Mouse (Mus musculus) liver, embryonic 15.5 days (tissue): ENCODE measurements at regions not wholly inside any gene's neighbourhood (a gene's known extent, or its start where the extent isn't known, plus 50 kb on each side); places are given as distances from the start of the nearest gene placed in this dataset.

Experiments used
- ATAC-seq: fragments of 200-750 bp; cut with Nextera tagmentation; 2 replicates; pipeline ENCODE4 v1.8.0; 2017; ENCODE audit warnings: moderate number of reproducible peaks, mild to moderate bottlenecking, moderate library complexity; ENCODE audit not compliant: insufficient read depth
- H3K27ac ChIP-seq: fragments of 300-500 bp; sonication (generic); replicated peaks from 2 replicates; pipeline ENCODE4 v1.5.1; 2015; ENCODE audit warnings: mild to moderate bottlenecking, inconsistent platforms
- H3K27me3 ChIP-seq: fragments of 300-500 bp; sonication (generic); 2 replicates; pipeline ENCODE4 v1.6.1; 2015; ENCODE audit warnings: mild to moderate bottlenecking, inconsistent platforms
- H3K36me3 ChIP-seq: fragments of 300-500 bp; sonication (generic); replicated peaks from 2 replicates; pipeline ENCODE4 v1.6.1; 2015; ENCODE audit warnings: moderate library complexity, mild to moderate bottlenecking, inconsistent platforms
- H3K4me1 ChIP-seq: fragments of 300-500 bp; sonication (generic); replicated peaks from 2 replicates; pipeline ENCODE4 v1.6.1; 2015; ENCODE audit warnings: inconsistent platforms
- H3K4me2 ChIP-seq: fragments of 300-500 bp; sonication (generic); 2 replicates; pipeline ENCODE4 v1.6.1; 2015; ENCODE audit warnings: moderate library complexity, mild to moderate bottlenecking, inconsistent platforms
- H3K4me3 ChIP-seq: fragments of 300-500 bp; sonication (generic); replicated peaks from 2 replicates; pipeline ENCODE4 v1.5.1; 2015; ENCODE audit warnings: mild to moderate bottlenecking, inconsistent platforms
- H3K9ac ChIP-seq: fragments of 300-500 bp; sonication (generic); 2 replicates; pipeline ENCODE4 v1.6.1; 2015; ENCODE audit warnings: moderate library complexity, mild to moderate bottlenecking, inconsistent platforms
- H3K9me3 ChIP-seq: fragments of 300-500 bp; sonication (generic); replicated peaks from 2 replicates; pipeline ENCODE4 v1.6.1; 2016; ENCODE audit warnings: inconsistent platforms
- WGBS: fragments of 180-500 bp; shearing (Covaris S2); methylation state at CpG from one replicate; pipeline ENCODE4 v1.1.7; 2015; ENCODE audit warnings: mixed read lengths; ENCODE audit not compliant: insufficient replicate concordance; 5-methylcytosine and 5-hydroxymethylcytosine counted together

DNA sequence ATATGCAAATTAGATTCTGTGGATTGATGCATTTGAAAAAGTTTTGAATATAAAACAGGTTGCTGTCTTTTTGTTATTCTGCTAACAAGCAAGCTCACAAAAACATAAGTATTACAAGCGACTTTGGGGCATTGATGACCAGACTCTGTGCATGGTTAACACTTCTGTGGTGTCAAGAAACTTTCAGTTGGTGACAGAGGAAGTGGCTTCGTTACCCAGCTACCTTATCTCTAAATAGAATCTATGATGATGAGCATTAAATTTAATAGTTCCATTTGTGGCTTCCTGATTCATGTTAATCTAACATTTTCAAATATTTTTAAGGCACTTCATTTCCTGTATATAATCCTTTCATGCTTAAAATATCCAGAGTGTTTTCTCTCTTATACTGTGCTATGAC, 100.8 kb downstream of the Tm2d1 start:
- Histone ChIP-seq H3K9ac (no peak overlapping the region), H3K36me3 (no peaks in the 10 kb centered on the region), H3K27ac (no peak overlapping the region), H3K27me3 (no peaks in the 10 kb centered on the region), H3K9me3 (no peaks in the 10 kb centered on the region), H3K4me3 (no peak overlapping the region), H3K4me2 (no peak overlapping the region), H3K4me1 (no peaks in the 10 kb centered on the region)
- ATAC-seq, result no peak
- WGBS, result 17% methylated on average over 2 of the region's 2 CpGs

- no peak for ATAC-seq
- H3K9ac ChIP-seq, result no peak overlapping the region
- no peaks in the 10 kb centered on the region for H3K9me3 ChIP-seq
- no peak overlapping the region for H3K27ac ChIP-seq
- no peak overlapping the region for H3K4me2 ChIP-seq
- no peak overlapping the region for H3K4me3 ChIP-seq
- WGBS, result 63% methylated on average over 7 of the region's 7 CpGs
- no peaks in the 10 kb centered on the region for H3K4me1 ChIP-seq
- no peaks in the 10 kb centered on the region for H3K27me3 ChIP-seq
- H3K36me3 ChIP-seq, result no peaks in the 10 kb centered on the region
Observed at GRCm38 (mm10) chr4:98258336-98258735, 124.8 kb downstream of the Tm2d1 start.

GRCm38 (mm10) chr4:98257711-98258110, 125.4 kb downstream of the Tm2d1 start:
- Histone ChIP-seq H3K36me3 (no peaks in the 10 kb centered on the region), H3K27me3 (no peaks in the 10 kb centered on the region), H3K9me3 (no peaks in the 10 kb centered on the region), H3K4me1 (no peaks in the 10 kb centered on the region), H3K4me3 (no peak overlapping the region), H3K27ac (no peak overlapping the region), H3K4me2 (no peak overlapping the region), H3K9ac (no peak overlapping the region)
- WGBS, result 70% methylated on average over 9 of the region's 9 CpGs
- no peak for ATAC-seq

GRCm38 (mm10) chr4:98254856-98255853, 128.0 kb downstream of the Tm2d1 start:
- ATAC-seq, result no peak
- WGBS, result 52% methylated on average over 18 of the region's 18 CpGs

GRCm38 (mm10) chr4:98243941-98244929, 138.9 kb downstream of the Tm2d1 start:
- no peak overlapping the region for H3K4me3 ChIP-seq
- no peak overlapping the region for H3K9ac ChIP-seq
- no peak overlapping the region for H3K27ac ChIP-seq
- peaks cover 20% of the 10 kb centered on the region for H3K4me1 ChIP-seq
- peaks cover 8% of the 10 kb centered on the region for H3K27me3 ChIP-seq
- ATAC-seq, result no peak
- H3K4me2 ChIP-seq, result no peak overlapping the region
- 12% methylated on average over 15 of the region's 16 CpGs for WGBS
- H3K36me3 ChIP-seq, result no peaks in the 10 kb centered on the region
- no peaks in the 10 kb centered on the region for H3K9me3 ChIP-seq

More at GRCm38 (mm10) chr4:98254856-98255853, 128.0 kb downstream of the Tm2d1 start:
- H3K4me1 ChIP-seq, result no peaks in the 10 kb centered on the region
- no peaks in the 10 kb centered on the region for H3K27me3 ChIP-seq
- no peak overlapping the region for H3K9ac ChIP-seq
- H3K36me3 ChIP-seq, result no peaks in the 10 kb centered on the region
- no peaks in the 10 kb centered on the region for H3K9me3 ChIP-seq
- H3K4me2 ChIP-seq, result no peak overlapping the region
- no peak overlapping the region for H3K4me3 ChIP-seq
- no peak overlapping the region for H3K27ac ChIP-seq

DNA sequence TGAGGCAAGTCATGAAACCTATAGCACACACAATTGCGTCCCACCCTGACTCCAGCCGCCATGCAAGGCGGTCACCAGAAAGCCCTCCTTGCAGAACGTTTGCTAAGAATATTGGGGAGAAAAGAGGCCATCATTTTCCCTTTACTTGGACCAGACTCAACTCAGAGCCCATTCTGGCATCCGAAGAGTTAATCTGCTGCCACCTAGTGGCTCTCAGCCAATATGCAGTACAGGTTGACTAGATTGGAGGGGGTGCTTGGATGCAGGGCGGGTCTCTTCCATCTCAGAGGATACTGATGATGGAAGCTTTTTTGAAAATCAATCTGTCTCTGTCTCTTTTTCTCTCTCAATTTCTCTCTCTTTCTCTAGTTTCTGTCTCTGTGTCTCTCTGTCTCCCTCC, 139.6 kb downstream of the Tm2d1 start:
- 7% methylated on average over 6 of the region's 6 CpGs for WGBS
- no peak overlapping the region for H3K4me2 ChIP-seq
- peaks cover 20% of the 10 kb centered on the region for H3K4me1 ChIP-seq
- no peak overlapping the region for H3K4me3 ChIP-seq
- H3K9ac ChIP-seq, result no peak overlapping the region
- H3K9me3 ChIP-seq, result no peaks in the 10 kb centered on the region
- H3K27ac ChIP-seq, result no peak overlapping the region
- peaks cover 8% of the 10 kb centered on the region for H3K27me3 ChIP-seq
- no peaks in the 10 kb centered on the region for H3K36me3 ChIP-seq
- ATAC-seq, result no peak

DNA sequence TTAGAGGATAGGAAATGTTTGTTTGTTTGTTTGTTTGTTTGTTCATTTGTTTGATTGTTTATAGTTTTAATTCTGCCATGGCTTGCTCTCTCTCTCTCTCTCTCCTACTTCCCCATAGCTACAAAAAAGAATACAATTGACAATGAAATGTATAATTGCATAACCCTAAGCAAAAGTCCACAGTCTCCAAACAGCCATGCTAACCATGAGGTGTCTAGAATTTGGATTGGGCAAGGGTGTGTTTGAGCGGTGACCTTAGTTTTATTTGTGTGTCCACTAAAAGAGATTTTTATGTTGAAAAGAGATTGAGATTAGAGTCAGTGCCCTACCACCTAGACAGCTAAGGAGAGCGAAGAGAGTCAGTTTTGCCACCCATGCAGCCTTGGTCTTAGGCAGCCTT, 141.2 kb downstream of the Tm2d1 start:
- Histone ChIP-seq H3K27ac (no peak overlapping the region), H3K4me2 (no peak overlapping the region), H3K36me3 (no peaks in the 10 kb centered on the region), H3K9ac (no peak overlapping the region), H3K4me3 (no peak overlapping the region), H3K27me3 (peaks cover 8% of the 10 kb centered on the region), H3K9me3 (no peaks in the 10 kb centered on the region), H3K4me1 (peaks cover 20% of the 10 kb centered on the region)
- 82% methylated on average over 2 of the region's 2 CpGs for WGBS
- ATAC-seq, result no peak

DNA sequence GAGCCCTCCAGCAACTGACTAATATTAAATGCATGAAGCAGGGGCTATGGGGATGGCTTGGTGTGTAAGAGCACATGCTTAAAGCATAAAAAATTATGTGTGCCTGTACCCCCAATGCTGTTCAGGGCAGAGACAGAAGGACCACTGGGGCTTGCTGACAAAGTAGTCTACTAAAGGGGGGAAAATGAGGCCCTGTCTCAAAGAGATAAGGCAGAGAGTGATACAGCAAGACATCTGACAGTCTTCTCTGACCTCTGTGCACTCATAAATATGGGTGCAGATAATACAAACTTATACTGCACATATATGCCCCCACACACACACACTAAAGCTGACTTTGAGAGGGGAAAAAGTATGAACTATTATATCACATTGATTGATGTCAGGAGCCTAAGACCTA, 142.8 kb downstream of the Tm2d1 start:
- H3K27me3 ChIP-seq, result peaks cover 8% of the 10 kb centered on the region
- ATAC-seq, result peak; percentile 79
- no peak overlapping the region for H3K9ac ChIP-seq
- H3K4me2 ChIP-seq, result no peak overlapping the region
- no peak overlapping the region for H3K27ac ChIP-seq
- peaks cover 30% of the 10 kb centered on the region for H3K4me1 ChIP-seq
- H3K9me3 ChIP-seq, result no peaks in the 10 kb centered on the region
- H3K4me3 ChIP-seq, result no peak overlapping the region
- no peaks in the 10 kb centered on the region for H3K36me3 ChIP-seq

DNA sequence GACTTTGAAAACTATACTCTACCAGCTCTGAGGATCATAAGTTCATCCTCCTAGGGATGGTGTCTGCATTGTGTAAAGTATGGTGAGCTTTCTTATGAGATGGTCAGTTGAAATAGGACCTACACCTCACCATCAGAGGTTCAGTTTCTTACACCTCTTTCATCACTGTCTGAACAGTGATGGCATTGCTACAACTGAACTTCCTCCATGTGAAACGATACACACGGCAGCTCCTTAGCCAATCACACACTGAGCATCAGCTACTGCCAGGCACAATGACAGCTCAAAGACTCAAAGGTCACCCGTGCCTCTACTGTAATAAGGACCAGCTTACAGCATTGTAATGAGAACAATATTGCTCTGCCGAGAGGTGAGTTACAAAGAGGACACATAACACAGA, 145.0 kb downstream of the Tm2d1 start:
- 61% methylated on average over 4 of the region's 4 CpGs for WGBS
- Histone ChIP-seq H3K27me3 (no peaks in the 10 kb centered on the region), H3K9me3 (no peaks in the 10 kb centered on the region), H3K4me2 (no peak overlapping the region), H3K36me3 (no peaks in the 10 kb centered on the region), H3K27ac (no peak overlapping the region), H3K9ac (no peak overlapping the region), H3K4me1 (peaks cover 27% of the 10 kb centered on the region), H3K4me3 (no peak overlapping the region)
- no peak for ATAC-seq

DNA sequence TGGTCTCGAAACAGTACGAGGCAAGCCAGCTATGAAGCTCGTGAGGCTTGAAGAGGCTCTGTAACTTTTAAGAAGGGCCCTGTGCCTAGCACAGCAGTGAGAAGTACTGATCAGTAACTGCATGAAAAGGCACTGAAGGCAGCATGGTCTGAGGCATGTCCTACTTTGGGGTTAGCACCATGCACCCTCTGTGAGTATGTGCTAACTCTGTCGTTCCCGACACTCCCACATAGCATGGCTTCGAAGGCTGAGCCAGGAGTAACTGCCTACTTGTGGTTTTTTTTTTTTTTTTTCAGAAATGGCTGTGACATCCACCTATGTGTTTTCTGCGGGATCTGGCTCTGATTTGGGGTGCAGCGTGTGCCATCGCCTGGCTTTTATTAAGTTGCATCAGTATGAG, 145.6 kb downstream of the Tm2d1 start:
- Histone ChIP-seq H3K36me3 (no peaks in the 10 kb centered on the region), H3K9me3 (no peaks in the 10 kb centered on the region), H3K9ac (no peak overlapping the region), H3K27ac (no peak overlapping the region), H3K27me3 (no peaks in the 10 kb centered on the region), H3K4me3 (no peak overlapping the region), H3K4me2 (no peak overlapping the region), H3K4me1 (peaks cover 26% of the 10 kb centered on the region)
- 77% methylated on average over 9 of the region's 9 CpGs for WGBS
- no peak for ATAC-seq
